Mouse (Mus musculus) cortical plate, adult 2 months (tissue): Measurements from ENCODE around the gene Spa17.

Experiments
- CTCF ChIP-seq: fragments of 200-500 bp; IDR thresholded peaks from 2 replicates; pipeline ENCODE4 v1.5.1; 2011; ENCODE audit warnings: mild to moderate bottlenecking, control low read depth, low read length; ENCODE audit not compliant: insufficient read depth; ENCODE audit errors: extremely low read depth
- POLR2A ChIP-seq: fragments of 200-500 bp; IDR thresholded peaks from 2 replicates; pipeline ENCODE4 v1.6.1; 2011; ENCODE audit warnings: mild to moderate bottlenecking, low read length, control low read depth; ENCODE audit not compliant: insufficient read depth; ENCODE audit errors: extremely low read depth

- no peak for TF ChIP-seq CTCF
- no peak for TF ChIP-seq POLR2A
These were observed 12.6 kb upstream of the Spa17 start for GRCm38 (mm10) chr9:37626103-37626567.
